Mouse (Mus musculus): ENCODE data around the gene Defb18.

GRCm38 (mm10) chr1:18191719-18192118, 45.5 kb downstream of the Defb18 start:
- TF ChIP-seq CTCF (IDR thresholded peaks at IDR 0.05; ENCODE audit: control insufficient read depth, insufficient read depth, low read length) = no peak
- TF ChIP-seq POLR2A (IDR thresholded peaks at IDR 0.05; ENCODE audit: borderline replicate concordance, control insufficient read depth, low read depth, low read length) = no peak

All from bone marrow, adult 2 months (tissue).